Mouse (Mus musculus) embryo, embryonic 10 days (tissue): ENCODE measurements at regions not wholly inside any gene's neighbourhood (a gene's known extent, or its start where the extent isn't known, plus 50 kb on each side); places are given as distances from the start of the nearest gene placed in this dataset.

Source experiments
- DNase-seq: peaks from one replicate; pipeline ENCODE4 v3.0.0-alpha.2; 2015; ENCODE audit warnings: low spot score

DNA sequence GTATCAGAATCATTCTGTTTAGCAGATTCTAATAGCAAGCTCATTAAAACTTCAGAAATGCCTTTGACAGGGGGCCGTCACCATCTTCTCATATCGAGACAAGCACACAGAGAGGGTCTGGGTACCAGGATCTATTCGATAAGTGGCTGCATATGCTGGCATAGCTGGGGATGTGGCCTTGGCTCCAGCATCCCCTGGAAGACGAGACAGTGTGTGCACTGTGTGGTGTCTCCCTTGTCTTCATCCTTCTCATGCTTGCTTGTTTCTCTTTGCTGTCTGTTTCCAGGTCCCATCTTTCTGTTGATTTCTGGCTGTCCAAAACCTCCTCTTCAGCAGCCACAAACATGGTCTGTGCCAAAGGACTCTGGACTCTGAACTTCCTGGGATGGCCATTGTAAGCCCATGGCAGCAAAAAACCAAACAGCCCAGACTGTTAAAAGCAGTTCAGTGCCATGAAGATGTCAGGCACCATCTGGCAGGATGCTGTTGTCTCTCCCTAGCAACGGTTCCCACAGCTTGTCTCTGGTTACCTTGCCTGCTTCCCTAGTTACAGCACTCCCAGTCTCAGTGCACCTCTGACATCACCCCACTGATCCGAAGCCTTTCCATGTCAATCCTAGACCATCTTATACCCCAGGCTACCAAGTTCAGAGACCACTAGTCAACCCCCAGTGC, 56.5 kb downstream of the Kctd12 start:
- DNase-seq, result peak; percentile 28

DNA sequence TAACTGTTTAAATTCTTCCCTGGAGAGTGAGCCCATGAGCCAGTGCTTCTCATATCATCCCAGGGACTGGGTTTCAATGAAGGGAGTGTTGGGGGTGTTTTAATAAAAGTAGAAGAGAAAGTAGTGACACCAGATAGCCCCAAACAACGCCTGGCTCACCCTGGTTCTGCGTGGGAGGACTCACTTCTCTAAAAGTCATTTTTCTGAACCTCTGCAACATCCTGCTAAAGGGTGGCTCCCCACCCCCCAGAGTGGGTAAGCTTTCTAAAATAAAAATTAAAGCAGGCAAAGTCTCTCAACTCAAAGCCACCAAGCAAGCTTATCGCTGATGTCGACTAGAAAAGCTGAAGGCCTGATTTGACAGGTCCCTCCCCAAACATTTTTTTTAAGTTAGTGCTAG, 57.8 kb downstream of the Kctd12 start:
- no peak for DNase-seq

DNA sequence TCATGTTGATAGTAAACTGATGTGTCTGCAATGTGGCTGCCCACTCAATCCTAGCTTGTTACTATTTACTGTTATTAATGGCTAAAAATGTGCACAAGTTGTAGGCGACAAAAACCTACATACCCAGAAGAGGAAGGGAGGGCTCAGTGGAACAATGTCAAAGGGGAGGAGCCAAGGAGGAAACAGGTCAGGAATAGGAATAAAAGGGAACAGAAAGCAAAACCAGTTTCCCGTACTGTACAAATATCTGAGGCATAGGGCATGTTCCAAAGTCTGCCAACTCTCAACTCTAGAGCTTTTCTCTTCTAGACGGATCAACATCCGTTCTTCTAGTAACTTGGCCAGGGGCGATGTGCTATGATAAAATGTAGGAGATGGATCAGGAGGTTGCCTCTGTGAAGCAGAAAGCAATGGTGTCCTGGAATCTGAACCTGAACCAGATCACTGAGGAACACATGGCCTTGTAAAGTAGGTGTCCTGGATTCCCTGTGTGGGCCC, 59.9 kb downstream of the Kctd12 start:
- DNase-seq, result no peak

GRCm38 (mm10) chr14:102920415-102920814, 62.0 kb downstream of the Kctd12 start:
- no peak for DNase-seq

DNA sequence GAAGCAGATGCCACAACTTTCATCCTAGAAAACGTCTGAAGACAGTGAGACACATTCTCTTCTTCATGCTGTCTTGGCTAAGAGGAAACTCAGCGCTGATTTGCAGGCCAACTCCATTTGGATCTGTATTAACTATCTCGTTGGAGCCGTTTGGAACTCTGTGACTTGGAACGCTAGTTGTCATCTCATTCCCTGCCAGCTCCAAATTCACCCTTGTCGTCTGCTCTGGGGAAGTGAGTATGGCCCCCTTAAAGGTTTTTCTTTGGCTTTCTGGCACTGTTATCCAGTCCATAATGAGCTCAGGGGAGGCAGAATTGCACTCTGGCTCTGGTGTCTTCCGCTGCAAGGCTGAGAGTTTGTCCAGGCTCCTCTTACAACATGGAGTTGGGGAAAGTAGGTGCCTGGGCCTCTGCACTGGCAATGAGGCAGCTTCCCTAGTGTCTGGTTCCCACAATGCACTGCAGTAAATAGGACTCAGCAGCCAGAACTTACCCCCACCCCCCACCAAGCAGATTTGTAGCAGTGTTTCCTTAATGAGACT, 63.1 kb downstream of the Kctd12 start:
- no peak for DNase-seq

GRCm38 (mm10) chr14:102917929-102918328, 64.5 kb downstream of the Kctd12 start:
- DNase-seq, result no peak

DNA sequence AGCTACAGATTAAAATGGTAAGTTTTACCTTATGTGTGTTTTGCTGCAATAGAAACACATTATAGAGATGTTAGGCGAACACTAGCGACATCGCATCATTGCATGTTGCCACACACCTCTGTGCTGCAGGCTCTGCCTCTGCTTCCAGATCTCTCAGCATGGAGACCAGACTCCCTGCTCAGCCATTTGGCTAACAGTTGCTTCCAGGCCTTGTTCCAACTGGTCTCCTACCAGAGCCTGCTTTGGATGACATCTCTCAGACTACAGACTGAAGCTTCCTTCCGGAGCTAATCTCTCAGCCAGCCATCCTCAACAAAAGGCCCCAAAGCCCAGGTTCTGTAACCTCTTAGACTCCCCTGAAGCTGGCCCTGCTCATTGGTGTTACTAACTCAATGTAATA, 66.5 kb downstream of the Kctd12 start:
- no peak for DNase-seq

DNA sequence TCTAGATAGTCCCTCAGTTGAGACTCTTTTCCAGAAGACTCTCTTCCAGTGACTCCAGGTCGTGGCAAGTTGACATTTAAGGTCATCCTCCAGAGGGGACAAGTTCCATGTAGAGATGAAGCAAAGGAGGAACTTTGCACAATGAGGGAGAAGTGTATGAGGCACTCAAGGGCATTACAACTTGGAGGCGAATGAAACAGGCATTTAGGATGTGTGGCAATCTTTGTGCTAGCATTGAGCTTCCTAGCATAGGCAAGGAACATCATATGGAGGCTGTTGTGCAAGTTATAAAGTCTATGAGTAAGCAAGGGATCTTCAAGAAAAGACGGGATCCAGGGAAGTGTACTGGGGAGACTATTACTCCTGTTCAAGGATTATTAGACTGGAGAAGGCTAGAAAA, 70.9 kb downstream of the Kctd12 start:
- no peak for DNase-seq

DNA sequence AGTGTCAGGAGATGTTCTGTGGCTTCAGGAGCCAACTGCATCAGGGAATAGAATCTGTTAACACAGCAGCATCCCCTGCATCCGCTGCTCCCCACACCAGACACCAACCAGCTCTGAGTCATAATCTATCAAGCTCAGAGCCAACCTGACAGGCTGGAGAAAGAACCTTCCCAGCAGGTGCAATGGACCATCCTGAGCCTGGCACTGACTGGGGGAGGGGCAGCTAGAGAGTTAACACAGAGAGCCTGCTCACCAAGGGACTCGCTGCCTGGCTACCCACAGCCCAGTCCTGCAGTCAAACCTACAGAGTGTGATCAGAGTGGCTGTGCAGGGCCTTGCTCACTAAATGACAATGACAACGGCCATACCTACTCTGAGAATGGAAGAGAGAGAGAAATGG, 73.4 kb downstream of the Kctd12 start:
- no peak for DNase-seq

DNA sequence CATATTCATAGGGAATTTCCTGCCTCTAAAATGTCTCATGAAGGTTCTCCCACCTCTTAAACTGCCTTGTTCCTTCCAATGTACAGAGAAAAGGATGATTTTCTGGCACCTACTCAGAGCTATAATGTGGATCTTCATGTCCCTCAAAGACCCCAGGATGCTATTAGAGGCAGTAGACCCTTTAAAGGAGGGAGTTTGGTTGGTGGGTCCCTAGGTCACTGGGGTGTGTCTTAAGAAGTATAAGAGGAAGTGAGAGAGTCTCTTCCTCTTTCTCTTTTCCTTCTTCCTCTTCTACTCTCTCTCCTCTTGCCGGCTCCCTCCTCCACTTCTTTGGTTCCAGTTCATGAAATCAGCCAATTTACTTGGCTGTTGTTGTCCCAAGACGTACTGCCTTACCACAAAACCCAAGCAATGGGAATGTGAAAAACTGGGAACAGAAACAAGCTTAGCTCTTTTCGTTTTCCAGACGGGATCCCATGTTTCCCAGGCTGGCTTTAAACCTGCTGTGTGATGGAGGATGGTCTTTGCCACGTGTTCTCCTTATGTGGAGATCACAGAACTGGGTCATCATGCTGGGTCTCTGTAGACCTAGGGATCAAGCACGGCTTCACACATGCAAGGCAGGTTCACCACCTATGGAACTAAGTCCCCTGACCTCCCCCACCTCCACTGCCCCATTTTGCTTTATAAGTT, 74.9 kb downstream of the Kctd12 start:
- no peak for DNase-seq

GRCm38 (mm10) chr14:102906826-102907225, 75.6 kb downstream of the Kctd12 start:
- no peak for DNase-seq

GRCm38 (mm10) chr14:102906286-102906685, 76.2 kb downstream of the Kctd12 start:
- no peak for DNase-seq

GRCm38 (mm10) chr14:102902906-102903305, 79.5 kb downstream of the Kctd12 start:
- peak; percentile 24 for DNase-seq

DNA sequence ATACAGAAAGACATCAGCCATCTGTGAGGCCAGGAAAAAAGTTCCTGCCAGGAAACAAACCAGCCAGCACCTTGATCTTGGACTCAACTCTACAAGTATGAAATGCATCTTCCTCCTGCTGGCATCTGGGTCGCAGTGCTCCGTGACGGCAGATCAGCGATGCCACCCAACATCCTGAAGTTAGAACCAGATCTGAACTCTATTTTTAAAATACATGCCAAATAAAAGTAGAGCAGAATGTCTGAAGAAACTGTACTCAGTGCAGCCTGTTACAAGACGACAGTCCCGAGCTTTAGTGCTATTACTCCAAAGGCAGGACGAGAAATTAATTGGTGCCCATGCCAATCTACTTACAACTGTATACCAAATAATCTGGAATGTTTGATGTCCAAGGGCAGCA, 80.2 kb downstream of the Kctd12 start:
- DNase-seq, result no peak

GRCm38 (mm10) chr14:102898445-102898844, 84.0 kb downstream of the Kctd12 start:
- DNase-seq, result no peak

GRCm38 (mm10) chr14:102897039-102897438, 85.4 kb downstream of the Kctd12 start:
- no peak for DNase-seq

DNA sequence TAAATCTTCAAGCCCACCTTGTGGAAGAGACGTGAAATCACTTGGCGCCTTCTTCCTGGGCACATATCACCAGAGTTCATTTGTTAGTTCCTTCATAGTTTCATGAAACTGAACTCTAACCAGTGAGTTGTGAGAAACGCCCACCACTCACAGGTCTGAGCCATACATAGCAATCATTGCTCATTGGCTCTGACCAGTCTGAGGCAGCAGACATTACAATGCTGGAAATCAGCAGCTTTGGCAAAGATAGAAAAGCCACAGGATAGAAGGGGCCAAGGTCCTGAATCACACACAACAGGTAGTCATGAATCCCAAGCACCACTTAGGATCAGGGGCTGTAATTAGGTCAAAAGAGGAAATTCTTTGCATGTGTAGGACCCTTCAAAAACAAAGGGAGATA, 85.9 kb downstream of the Kctd12 start:
- DNase-seq, result no peak

DNA sequence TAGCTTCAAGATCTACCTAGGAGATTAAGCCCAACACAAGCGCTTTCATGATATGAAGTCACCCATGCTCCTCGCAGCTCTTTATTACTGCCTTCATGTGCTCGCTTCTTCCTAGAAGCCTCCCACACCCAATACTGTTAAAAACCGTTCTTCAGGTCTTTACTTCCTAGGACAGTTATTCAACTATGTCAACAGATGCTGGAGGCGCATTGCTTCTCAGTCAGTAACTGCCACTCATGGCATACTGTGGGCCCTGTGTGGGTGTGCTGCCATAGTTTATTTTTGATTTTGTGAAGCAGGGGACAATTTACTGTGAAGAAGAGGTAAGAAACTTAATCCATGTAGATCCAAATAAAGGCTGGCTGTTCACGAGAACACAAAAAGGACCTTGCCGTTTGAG, 89.2 kb downstream of the Kctd12 start:
- DNase-seq, result no peak

DNA sequence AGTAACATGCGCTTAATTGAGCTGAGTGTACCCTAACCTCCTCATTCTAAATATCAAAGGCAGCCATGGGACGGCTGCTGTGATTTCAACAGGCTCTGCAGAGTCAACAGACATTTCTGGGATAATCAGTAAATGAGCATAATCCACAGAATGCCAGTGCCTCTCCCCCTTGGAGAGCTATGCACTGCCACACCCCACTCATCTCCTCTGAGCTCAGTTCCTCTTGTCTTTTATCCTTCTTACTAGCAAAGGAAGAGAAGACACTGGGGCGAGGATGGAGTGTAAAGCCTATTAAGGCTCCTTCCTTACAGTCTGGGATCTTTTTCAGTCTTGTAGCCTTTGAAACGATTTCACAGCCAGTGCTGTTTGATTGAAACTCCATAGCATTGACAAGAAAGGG, 90.9 kb downstream of the Kctd12 start:
- DNase-seq, result no peak

GRCm38 (mm10) chr14:102885240-102885598, 97.2 kb downstream of the Kctd12 start:
- DNase-seq, result no peak

- DNase-seq, result no peak
Measured at GRCm38 (mm10) chr14:102884539-102885239, 97.7 kb downstream of the Kctd12 start.

GRCm38 (mm10) chr14:102883344-102884122, 98.9 kb downstream of the Kctd12 start:
- DNase-seq, result peak; percentile 32
